Mouse (Mus musculus) stomach, postnatal 0 days (tissue): ENCODE results near the gene Aifm3.

Experiments
- CTCF ChIP-seq: IDR thresholded peaks from 2 replicates; pipeline ENCODE4 v1.5.1; 2016; ENCODE audit warnings: antibody characterized with exemption, low read depth, mild to moderate bottlenecking, moderate library complexity
- EP300 ChIP-seq: optimal IDR thresholded peaks from 2 replicates; pipeline ENCODE3; 2016; ENCODE audit warnings: antibody characterized with exemption

GRCm38 (mm10) chr16:17510143-17510542, 20.7 kb downstream of the Aifm3 start:
- TF ChIP-seq CTCF (no peak), EP300 (no peak)
